In genomic region chr6:67105386-67105785, GRCm38 (mm10) we compare ENCODE assay signal across 28 mouse cellular contexts.
DNase-seq lines count a peak whose midpoint lies in the region; ATAC-seq and TF ChIP-seq lines count a peak whose summit lies in the region.
"Had no signal": no experiment of that assay in that cellular context is flagged by ENCODE, and none has a peak within 500 bp of the region (broad histone marks: within the 10 kb centered on the region; RNA-seq: fewer than 3 reads in every experiment).

No protein-coding gene starts in this region.

- H3K9ac ChIP-seq in intestine, postnatal 0 days (ENCODE audit: low read depth, low read length): no peak overlapping the region
- H3K9ac ChIP-seq in intestine, embryonic 16.5 days (ENCODE audit: low read depth, low read length): no peak overlapping the region
- no peak overlapping the region for H3K9ac ChIP-seq in hindbrain, embryonic 11.5 days (ENCODE audit: low read depth, low read length)
- H3K9ac ChIP-seq: embryonic facial prominence, embryonic 13.5 days; forebrain, embryonic 12.5 days; forebrain, postnatal 0 days; hindbrain, embryonic 12.5 days; limb, embryonic 15.5 days; liver, embryonic 13.5 days; neural tube, embryonic 15.5 days had no signal

- H3K4me2 ChIP-seq in intestine, postnatal 0 days (replicated peaks; ENCODE audit: low read depth): no peak overlapping the region
- no peak overlapping the region for H3K4me2 ChIP-seq in intestine, embryonic 16.5 days (ENCODE audit: low read depth, low read length)
- H3K4me2 ChIP-seq in hindbrain, embryonic 11.5 days (replicated peaks; ENCODE audit: low read depth, low read length): no peak overlapping the region
- H3K4me2 ChIP-seq: embryonic facial prominence, embryonic 13.5 days; forebrain, embryonic 12.5 days; hindbrain, embryonic 12.5 days; limb, embryonic 15.5 days; liver, embryonic 13.5 days; neural tube, embryonic 15.5 days had no signal

- no peaks in the 10 kb centered on the region for H3K27me3 ChIP-seq in intestine, postnatal 0 days (replicated peaks; ENCODE audit: control insufficient read depth, insufficient read depth, low read length)
- no peaks in the 10 kb centered on the region for H3K27me3 ChIP-seq in intestine, embryonic 16.5 days (replicated peaks; ENCODE audit: control insufficient read depth, insufficient read depth, low read length)
- no peaks in the 10 kb centered on the region for H3K27me3 ChIP-seq in hindbrain, embryonic 11.5 days (ENCODE audit: control insufficient read depth, insufficient read depth, low read length)
- H3K27me3 ChIP-seq: embryonic facial prominence, embryonic 13.5 days; forebrain, embryonic 12.5 days; hindbrain, embryonic 12.5 days; limb, embryonic 15.5 days; liver, embryonic 13.5 days; neural tube, embryonic 15.5 days had no signal

- no peaks in the 10 kb centered on the region; the same call in 1 of the 2 replicates for H3K4me1 ChIP-seq in intestine, postnatal 0 days (replicated peaks; ENCODE audit: control insufficient read depth, insufficient read depth, low read length)
- H3K4me1 ChIP-seq in intestine, embryonic 16.5 days (ENCODE audit: control insufficient read depth, insufficient read depth, low read length): peaks cover 8% of the 10 kb centered on the region
- no peaks in the 10 kb centered on the region for H3K4me1 ChIP-seq in hindbrain, embryonic 11.5 days (replicated peaks; ENCODE audit: control insufficient read depth, insufficient read depth, low read length)
- H3K4me1 ChIP-seq: forebrain, embryonic 12.5 days; neural tube, embryonic 15.5 days had no signal

- WGBS in intestine, postnatal 0 days: 16% methylated on average over 4 of the region's 4 CpGs
- 13% methylated on average over 4 of the region's 4 CpGs for WGBS in intestine, embryonic 16.5 days
- WGBS in hindbrain, embryonic 11.5 days: 11% methylated on average over 4 of the region's 4 CpGs

- no peak overlapping the region for H3K4me3 ChIP-seq in intestine, postnatal 0 days (ENCODE audit: low read depth, low read length)
- no peak overlapping the region for H3K4me3 ChIP-seq in intestine, embryonic 16.5 days (ENCODE audit: low read length)
- no peak overlapping the region for H3K4me3 ChIP-seq in hindbrain, embryonic 11.5 days (ENCODE audit: low read depth, low read length)
- H3K4me3 ChIP-seq: embryonic facial prominence, embryonic 13.5 days; erythroblast, embryonic 14.5 days; forebrain, embryonic 12.5 days; hindbrain, embryonic 12.5 days; limb, embryonic 10.5 days; limb, embryonic 15.5 days; liver, embryonic 13.5 days; neural tube, embryonic 15.5 days had no signal

- no peaks in the 10 kb centered on the region for H3K36me3 ChIP-seq in intestine, postnatal 0 days (ENCODE audit: control insufficient read depth, insufficient read depth)
- no peaks in the 10 kb centered on the region for H3K36me3 ChIP-seq in intestine, embryonic 16.5 days (ENCODE audit: control insufficient read depth, insufficient read depth, low read length)
- H3K36me3 ChIP-seq in hindbrain, embryonic 11.5 days (ENCODE audit: control insufficient read depth, insufficient read depth, low read length): no peaks in the 10 kb centered on the region
- H3K36me3 ChIP-seq: embryonic facial prominence, embryonic 13.5 days; forebrain, embryonic 12.5 days; hindbrain, embryonic 12.5 days; limb, embryonic 10.5 days; limb, embryonic 15.5 days; liver, embryonic 13.5 days; neural tube, embryonic 15.5 days had no signal

- no peak overlapping the region for H3K27ac ChIP-seq in intestine, postnatal 0 days (ENCODE audit: low read depth, low read length)
- no peak overlapping the region for H3K27ac ChIP-seq in intestine, embryonic 16.5 days (ENCODE audit: low read length)
- no peak overlapping the region for H3K27ac ChIP-seq in hindbrain, embryonic 11.5 days (ENCODE audit: low read depth, low read length)
- H3K27ac ChIP-seq: embryonic facial prominence, embryonic 13.5 days; forebrain, embryonic 12.5 days; hindbrain, embryonic 12.5 days; hindbrain, postnatal 0 days; limb, embryonic 10.5 days; limb, embryonic 15.5 days; liver, embryonic 13.5 days; neural tube, embryonic 15.5 days had no signal

- DNase-seq in ES-CJ7 (ENCODE audit: low read depth, low spot score): peak; percentile 42
- DNase-seq in fibroblast of lung, adult 2 months (ENCODE audit: low read depth): peak; percentile 57
- DNase-seq in right cerebral cortex, postnatal 36 days (ENCODE audit: low spot score in 2 of 2): no peak
- DNase-seq in thymus, postnatal 4 days: no peak
- DNase-seq in heart, adult 18-20 months: no peak
- no peak for DNase-seq in hindbrain, embryonic 11.5 days (ENCODE audit: low spot score)
- DNase-seq: adrenal gland, postnatal 25 days; cerebellum, adult 11-12 months; cerebellum, adult 9-11 months; forebrain, postnatal 0 days; kidney, adult 8-10 months; kidney, postnatal 10 days; liver, embryonic 13.5 days; lung, adult 18-20 months; midbrain, embryonic 14.5 days; right cerebral cortex, adult 18-20 months; thymus, postnatal 14 days had no signal

- no peaks in the 10 kb centered on the region for H3K9me3 ChIP-seq in intestine, postnatal 0 days (ENCODE audit: control insufficient read depth)
- H3K9me3 ChIP-seq in intestine, embryonic 16.5 days (ENCODE audit: control insufficient read depth, low read length): no peaks in the 10 kb centered on the region
- H3K9me3 ChIP-seq in hindbrain, embryonic 11.5 days (ENCODE audit: control insufficient read depth, low read length): no peaks in the 10 kb centered on the region
- H3K9me3 ChIP-seq: embryonic facial prominence, embryonic 13.5 days; forebrain, embryonic 12.5 days; hindbrain, embryonic 12.5 days; limb, embryonic 10.5 days; limb, embryonic 15.5 days; liver, embryonic 13.5 days; neural tube, embryonic 15.5 days had no signal

- ATAC-seq in intestine, postnatal 0 days: 0 out of 2 replicates have a peak, but pooled peaks have one; percentile 15
- no peak for ATAC-seq in intestine, embryonic 16.5 days
- no peak for ATAC-seq in hindbrain, embryonic 11.5 days (ENCODE audit: low FRiP score)
- ATAC-seq: forebrain, postnatal 0 days; hindbrain, postnatal 0 days; lung, postnatal 0 days had no signal

- TF ChIP-seq CTCF in intestine, postnatal 0 days (IDR thresholded peaks at IDR 0.05; ENCODE audit: low read depth): no peak

Comparison
In these comparisons a context has a peak if more than half of its experiments do, and no peak if none do; other contexts are left out.
1. DNase-seq: peak in ES-CJ7 (single experiment) and fibroblast of lung, adult 2 months (single experiment); none in right cerebral cortex, postnatal 36 days (0 of 2), thymus, postnatal 4 days (single experiment), heart, adult 18-20 months (0 of 2) and hindbrain, embryonic 11.5 days (single experiment).